Mouse (Mus musculus): Measurements from ENCODE around the gene Lamc3.

Lamc3 gene

DNA sequence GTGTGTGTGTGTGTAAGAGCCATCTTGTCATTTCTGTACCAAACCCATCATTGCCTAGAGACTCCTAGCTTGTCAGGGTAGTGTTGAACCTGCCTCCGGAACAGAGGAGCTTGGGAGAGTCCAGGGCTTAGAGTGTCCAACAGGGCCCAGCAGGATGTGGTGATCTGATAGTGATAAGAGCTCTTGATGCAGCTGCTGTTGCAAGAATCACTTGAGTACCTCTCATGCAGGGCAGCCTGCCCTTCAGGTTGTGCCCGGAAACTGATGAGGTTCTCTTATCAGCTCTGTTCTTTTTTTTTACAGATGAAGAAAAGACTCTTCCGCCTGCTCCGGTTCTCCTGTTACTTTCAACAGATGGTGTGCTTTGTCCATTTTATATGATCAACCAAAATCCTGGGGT is 103.9 kb downstream of the Lamc3 start:
- DNase-seq: no peak

DNA sequence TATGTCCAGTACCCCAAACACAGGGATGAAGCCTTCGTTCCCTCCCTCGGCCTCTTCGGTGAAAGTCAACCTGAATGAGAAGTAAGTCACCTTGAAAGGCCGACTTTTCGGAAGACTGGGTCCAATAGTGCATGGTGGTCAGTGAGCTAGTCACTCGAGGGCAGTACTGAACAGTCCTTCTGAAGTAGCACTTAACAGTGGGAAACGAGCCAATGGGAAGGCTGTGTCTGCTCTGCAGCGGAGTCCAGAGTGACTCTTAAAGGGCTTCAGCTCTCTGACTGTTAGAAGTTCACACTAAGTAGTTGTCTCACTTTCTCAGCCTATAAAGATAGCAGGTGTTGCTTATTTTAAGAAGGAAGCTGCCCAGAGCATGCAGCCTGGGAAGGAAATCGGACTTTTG is 107.8 kb downstream of the Lamc3 start:
- DNase-seq: no peak

DNA sequence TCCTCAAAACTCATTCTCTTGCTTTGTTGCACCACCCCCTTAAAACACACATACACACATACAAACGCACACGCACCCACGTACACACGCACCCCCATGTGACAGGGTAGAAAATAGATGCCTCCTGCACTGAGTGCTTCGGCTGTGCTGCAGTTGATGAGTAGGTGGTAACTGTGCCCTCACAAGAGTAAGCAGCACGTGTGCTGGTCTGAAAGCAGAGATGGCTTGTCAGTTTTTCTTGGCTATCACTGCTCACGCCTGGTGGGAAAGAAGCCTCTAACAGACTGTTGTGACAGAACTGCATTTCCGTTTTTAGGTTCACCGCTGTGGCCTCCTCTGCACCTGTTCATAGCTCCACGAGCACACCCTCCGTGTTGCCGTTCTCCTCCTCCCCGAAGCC is 109.0 kb downstream of the Lamc3 start:
- DNase-seq: no peak
